Mouse (Mus musculus): ENCODE measurements at regions not wholly inside any gene's neighbourhood (a gene's known extent, or its start where the extent isn't known, plus 50 kb on each side); places are given as distances from the start of the nearest gene placed in this dataset.

- Histone ChIP-seq H3K27ac (ENCODE audit: low read length) (no peak overlapping the region), H3K36me3 (ENCODE audit: control insufficient read depth, insufficient read depth) (no peaks in the 10 kb centered on the region), H3K4me2 (ENCODE audit: low read depth, low read length) (no peak overlapping the region), H3K4me3 (ENCODE audit: low read length) (no peak overlapping the region), H3K9ac (ENCODE audit: low read length) (no peak overlapping the region), H3K4me1 (ENCODE audit: control insufficient read depth, insufficient read depth, low read length) (no peaks in the 10 kb centered on the region), H3K9me3 (replicated peaks; ENCODE audit: control insufficient read depth, low read length) (no peaks in the 10 kb centered on the region), H3K27me3 (ENCODE audit: control insufficient read depth, insufficient read depth, low read length) (0 out of 2 replicates have a peak, but pooled peaks cover 4% of the 10 kb centered on the region)
- WGBS = 59% methylated on average over 10 of the region's 10 CpGs
- ATAC-seq (replicated peaks; ENCODE audit: extremely low read depth, insufficient read depth, low FRiP score) = no peak
These were observed 72.3 kb upstream of the Tbx3 start for GRCm38 (mm10) chr5:119598166-119598565.

- ATAC-seq (replicated peaks; ENCODE audit: extremely low read depth, insufficient read depth, low FRiP score) = no peak
- 0 out of 2 replicates have a peak, but pooled peaks cover 4% of the 10 kb centered on the region for H3K27me3 ChIP-seq (ENCODE audit: control insufficient read depth, insufficient read depth, low read length)
- H3K4me2 ChIP-seq (ENCODE audit: low read depth, low read length) = no peak overlapping the region
- H3K4me1 ChIP-seq (ENCODE audit: control insufficient read depth, insufficient read depth, low read length) = no peaks in the 10 kb centered on the region
- no peak overlapping the region for H3K27ac ChIP-seq (ENCODE audit: low read length)
- no peak overlapping the region for H3K4me3 ChIP-seq (ENCODE audit: low read length)
- no peaks in the 10 kb centered on the region for H3K36me3 ChIP-seq (ENCODE audit: control insufficient read depth, insufficient read depth)
- no peak overlapping the region for H3K9ac ChIP-seq (ENCODE audit: low read length)
- 85% methylated on average over 5 of the region's 5 CpGs for WGBS
- H3K9me3 ChIP-seq (replicated peaks; ENCODE audit: control insufficient read depth, low read length) = no peaks in the 10 kb centered on the region
These were observed 69.1 kb upstream of the Tbx3 start for GRCm38 (mm10) chr5:119601390-119601789.

- H3K9ac ChIP-seq (ENCODE audit: low read length) = no peak overlapping the region
- ATAC-seq (replicated peaks; ENCODE audit: extremely low read depth, insufficient read depth, low FRiP score) = no peak
- no peaks in the 10 kb centered on the region for H3K4me1 ChIP-seq (ENCODE audit: control insufficient read depth, insufficient read depth, low read length)
- no peaks in the 10 kb centered on the region for H3K36me3 ChIP-seq (ENCODE audit: control insufficient read depth, insufficient read depth)
- no peak overlapping the region for H3K4me3 ChIP-seq (ENCODE audit: low read length)
- H3K27ac ChIP-seq (ENCODE audit: low read length) = no peak overlapping the region
- no peak overlapping the region for H3K4me2 ChIP-seq (ENCODE audit: low read depth, low read length)
- 81% methylated on average over 16 of the region's 16 CpGs for WGBS
- H3K27me3 ChIP-seq (ENCODE audit: control insufficient read depth, insufficient read depth, low read length) = 0 out of 2 replicates have a peak, but pooled peaks cover 4% of the 10 kb centered on the region
- no peaks in the 10 kb centered on the region for H3K9me3 ChIP-seq (replicated peaks; ENCODE audit: control insufficient read depth, low read length)
These were observed 68.5 kb upstream of the Tbx3 start for GRCm38 (mm10) chr5:119602001-119602400.

- Histone ChIP-seq H3K27ac (ENCODE audit: low read length) (no peak overlapping the region), H3K9me3 (replicated peaks; ENCODE audit: control insufficient read depth, low read length) (no peaks in the 10 kb centered on the region), H3K4me1 (ENCODE audit: control insufficient read depth, insufficient read depth, low read length) (no peaks in the 10 kb centered on the region), H3K4me2 (ENCODE audit: low read depth, low read length) (no peak overlapping the region), H3K27me3 (ENCODE audit: control insufficient read depth, insufficient read depth, low read length) (peaks cover 5% of the 10 kb centered on the region; the same call in 1 of the 2 replicates), H3K36me3 (ENCODE audit: control insufficient read depth, insufficient read depth) (no peaks in the 10 kb centered on the region), H3K9ac (ENCODE audit: low read length) (no peak overlapping the region), H3K4me3 (ENCODE audit: low read length) (no peak overlapping the region)
- WGBS = 68% methylated on average over 7 of the region's 7 CpGs
- ATAC-seq (replicated peaks; ENCODE audit: extremely low read depth, insufficient read depth, low FRiP score) = no peak
These were observed 65.0 kb upstream of the Tbx3 start for GRCm38 (mm10) chr5:119605444-119605843.

GRCm38 (mm10) chr5:119613413-119613812 lies 57.1 kb upstream of the Tbx3 start:
- no peaks in the 10 kb centered on the region for H3K9me3 ChIP-seq (replicated peaks; ENCODE audit: control insufficient read depth, low read length)
- peaks cover 8% of the 10 kb centered on the region; the same call in 1 of the 2 replicates for H3K27me3 ChIP-seq (ENCODE audit: control insufficient read depth, insufficient read depth, low read length)
- H3K27ac ChIP-seq (ENCODE audit: low read length) = no peak overlapping the region
- H3K4me2 ChIP-seq (ENCODE audit: low read depth, low read length) = no peak overlapping the region
- no peak overlapping the region for H3K9ac ChIP-seq (ENCODE audit: low read length)
- ATAC-seq (replicated peaks; ENCODE audit: extremely low read depth, insufficient read depth, low FRiP score) = 0 out of 2 replicates have a peak, but pooled peaks have one; percentile 10
- no peaks in the 10 kb centered on the region for H3K36me3 ChIP-seq (ENCODE audit: control insufficient read depth, insufficient read depth)
- H3K4me1 ChIP-seq (ENCODE audit: control insufficient read depth, insufficient read depth, low read length) = peaks cover 4% of the 10 kb centered on the region; the same call in 1 of the 2 replicates
- 37% methylated on average over 6 of the region's 6 CpGs for WGBS
- H3K4me3 ChIP-seq (ENCODE audit: low read length) = no peak overlapping the region

GRCm38 (mm10) chr5:119613981-119614770 lies 56.3 kb upstream of the Tbx3 start:
- no peak overlapping the region for H3K4me3 ChIP-seq (ENCODE audit: low read length)
- WGBS = 85% methylated on average over 10 of the region's 10 CpGs
- no peak for ATAC-seq (replicated peaks; ENCODE audit: extremely low read depth, insufficient read depth, low FRiP score)
- H3K27ac ChIP-seq (ENCODE audit: low read length) = no peak overlapping the region
- no peak overlapping the region for H3K4me2 ChIP-seq (ENCODE audit: low read depth, low read length)
- H3K36me3 ChIP-seq (ENCODE audit: control insufficient read depth, insufficient read depth) = no peaks in the 10 kb centered on the region
- no peaks in the 10 kb centered on the region for H3K9me3 ChIP-seq (replicated peaks; ENCODE audit: control insufficient read depth, low read length)
- peaks cover 10% of the 10 kb centered on the region for H3K27me3 ChIP-seq (ENCODE audit: control insufficient read depth, insufficient read depth, low read length)
- H3K9ac ChIP-seq (ENCODE audit: low read length) = no peak overlapping the region
- H3K4me1 ChIP-seq (ENCODE audit: control insufficient read depth, insufficient read depth, low read length) = peaks cover 4% of the 10 kb centered on the region; the same call in 1 of the 2 replicates

GRCm38 (mm10) chr5:119615681-119616080 lies 54.8 kb upstream of the Tbx3 start:
- Histone ChIP-seq H3K4me1 (ENCODE audit: control insufficient read depth, insufficient read depth, low read length) (peaks cover 4% of the 10 kb centered on the region; the same call in 1 of the 2 replicates), H3K27me3 (ENCODE audit: control insufficient read depth, insufficient read depth, low read length) (peaks cover 9% of the 10 kb centered on the region), H3K4me3 (ENCODE audit: low read length) (no peak overlapping the region), H3K9ac (ENCODE audit: low read length) (no peak overlapping the region), H3K9me3 (replicated peaks; ENCODE audit: control insufficient read depth, low read length) (no peaks in the 10 kb centered on the region), H3K36me3 (ENCODE audit: control insufficient read depth, insufficient read depth) (no peaks in the 10 kb centered on the region), H3K4me2 (ENCODE audit: low read depth, low read length) (no peak overlapping the region), H3K27ac (ENCODE audit: low read length) (no peak overlapping the region)
- ATAC-seq (replicated peaks; ENCODE audit: extremely low read depth, insufficient read depth, low FRiP score) = no peak
- WGBS = 43% methylated on average over 5 of the region's 5 CpGs

- no peak for ATAC-seq (replicated peaks; ENCODE audit: extremely low read depth, insufficient read depth, low FRiP score)
- no peaks in the 10 kb centered on the region for H3K9me3 ChIP-seq (replicated peaks; ENCODE audit: control insufficient read depth, low read length)
- no peak overlapping the region for H3K27ac ChIP-seq (ENCODE audit: low read length)
- H3K4me3 ChIP-seq (ENCODE audit: low read length) = no peak overlapping the region
- H3K9ac ChIP-seq (ENCODE audit: low read length) = no peak overlapping the region
- no peaks in the 10 kb centered on the region for H3K36me3 ChIP-seq (ENCODE audit: control insufficient read depth, insufficient read depth)
- WGBS = 97% methylated on average over 2 of the region's 2 CpGs
- H3K27me3 ChIP-seq (ENCODE audit: control insufficient read depth, insufficient read depth, low read length) = peaks cover 10% of the 10 kb centered on the region
- no peak overlapping the region for H3K4me2 ChIP-seq (ENCODE audit: low read depth, low read length)
- peaks cover 6% of the 10 kb centered on the region; the same call in 1 of the 2 replicates for H3K4me1 ChIP-seq (ENCODE audit: control insufficient read depth, insufficient read depth, low read length)
These were observed 52.6 kb upstream of the Tbx3 start for GRCm38 (mm10) chr5:119617856-119618255.

GRCm38 (mm10) chr5:119619906-119620305 lies 50.6 kb upstream of the Tbx3 start:
- WGBS = 42% methylated on average over 8 of the region's 8 CpGs
- no peak for ATAC-seq (replicated peaks; ENCODE audit: extremely low read depth, insufficient read depth, low FRiP score)
- peaks cover 25% of the 10 kb centered on the region for H3K27me3 ChIP-seq (ENCODE audit: control insufficient read depth, insufficient read depth, low read length)
- H3K36me3 ChIP-seq (ENCODE audit: control insufficient read depth, insufficient read depth) = no peaks in the 10 kb centered on the region
- no peaks in the 10 kb centered on the region for H3K9me3 ChIP-seq (replicated peaks; ENCODE audit: control insufficient read depth, low read length)
- H3K9ac ChIP-seq (ENCODE audit: low read length) = no peak overlapping the region
- H3K4me3 ChIP-seq (ENCODE audit: low read length) = no peak overlapping the region
- 0 out of 2 replicates have a peak, but pooled peaks cover 2% of the 10 kb centered on the region for H3K4me1 ChIP-seq (ENCODE audit: control insufficient read depth, insufficient read depth, low read length)
- H3K4me2 ChIP-seq (ENCODE audit: low read depth, low read length) = no peak overlapping the region
- H3K27ac ChIP-seq (ENCODE audit: low read length) = no peak overlapping the region

Data from heart, embryonic 16.5 days (tissue).